Mouse (Mus musculus): ENCODE results near the gene Gcnt2. TPM values are rescaled to one million over a fixed set of nuclear protein-coding genes. Genes with fewer than 3 reads are reported as not detected.

Gene Gcnt2
- polyA plus RNA-seq, 1 experiment from 2014 or later: 6.9 TPM

- H3K27ac ChIP-seq (ENCODE audit: low read depth, low read length): no peak overlapping the region
- no peaks in the 10 kb centered on the region for H3K4me1 ChIP-seq (ENCODE audit: control insufficient read depth, insufficient read depth, low read length)
- H3K27me3 ChIP-seq (ENCODE audit: control insufficient read depth, insufficient read depth, low read length): no peaks in the 10 kb centered on the region
- no peak overlapping the region for H3K4me3 ChIP-seq (ENCODE audit: low read length)
- no peak overlapping the region for H3K9ac ChIP-seq (ENCODE audit: low read depth, low read length)
- H3K9me3 ChIP-seq (ENCODE audit: control insufficient read depth, low read length): no peaks in the 10 kb centered on the region
- ATAC-seq (ENCODE audit: low FRiP score, low TSS enrichment): no peak
- no peak overlapping the region for H3K4me2 ChIP-seq (replicated peaks; ENCODE audit: low read depth, low read length)
- WGBS: 80% methylated on average over 7 of the region's 7 CpGs
- H3K36me3 ChIP-seq (ENCODE audit: control insufficient read depth, insufficient read depth, low read length): no peaks in the 10 kb centered on the region
These were observed 47.0 kb downstream of the Gcnt2 start for GRCm38 (mm10) chr13:40906528-40906927.

- Histone ChIP-seq H3K4me1 (ENCODE audit: control insufficient read depth, insufficient read depth, low read length) (no peaks in the 10 kb centered on the region), H3K4me2 (replicated peaks; ENCODE audit: low read depth, low read length) (no peak overlapping the region), H3K36me3 (ENCODE audit: control insufficient read depth, insufficient read depth, low read length) (no peaks in the 10 kb centered on the region), H3K4me3 (ENCODE audit: low read length) (no peak overlapping the region), H3K27ac (ENCODE audit: low read depth, low read length) (no peak overlapping the region), H3K27me3 (ENCODE audit: control insufficient read depth, insufficient read depth, low read length) (no peaks in the 10 kb centered on the region), H3K9ac (ENCODE audit: low read depth, low read length) (no peak overlapping the region), H3K9me3 (ENCODE audit: control insufficient read depth, low read length) (no peaks in the 10 kb centered on the region)
- 61% methylated on average over 7 of the region's 7 CpGs for WGBS
- no peak for ATAC-seq (ENCODE audit: low FRiP score, low TSS enrichment)
These were observed 47.7 kb downstream of the Gcnt2 start for GRCm38 (mm10) chr13:40907274-40907673.

- H3K4me1 ChIP-seq (ENCODE audit: control insufficient read depth, insufficient read depth, low read length): no peaks in the 10 kb centered on the region
- no peaks in the 10 kb centered on the region for H3K36me3 ChIP-seq (ENCODE audit: control insufficient read depth, insufficient read depth, low read length)
- no peak overlapping the region for H3K27ac ChIP-seq (ENCODE audit: low read depth, low read length)
- 64% methylated on average over 6 of the region's 6 CpGs for WGBS
- no peak overlapping the region for H3K4me2 ChIP-seq (replicated peaks; ENCODE audit: low read depth, low read length)
- H3K4me3 ChIP-seq (ENCODE audit: low read length): no peak overlapping the region
- no peaks in the 10 kb centered on the region for H3K9me3 ChIP-seq (ENCODE audit: control insufficient read depth, low read length)
- H3K27me3 ChIP-seq (ENCODE audit: control insufficient read depth, insufficient read depth, low read length): no peaks in the 10 kb centered on the region
- no peak overlapping the region for H3K9ac ChIP-seq (ENCODE audit: low read depth, low read length)
- ATAC-seq (ENCODE audit: low FRiP score, low TSS enrichment): no peak
These were observed 48.5 kb downstream of the Gcnt2 start for GRCm38 (mm10) chr13:40908044-40908443.

- 85% methylated on average over 7 of the region's 8 CpGs for WGBS
- no peak overlapping the region for H3K27ac ChIP-seq (ENCODE audit: low read depth, low read length)
- no peaks in the 10 kb centered on the region for H3K36me3 ChIP-seq (ENCODE audit: control insufficient read depth, insufficient read depth, low read length)
- no peak overlapping the region for H3K9ac ChIP-seq (ENCODE audit: low read depth, low read length)
- H3K4me1 ChIP-seq (ENCODE audit: control insufficient read depth, insufficient read depth, low read length): no peaks in the 10 kb centered on the region
- H3K27me3 ChIP-seq (ENCODE audit: control insufficient read depth, insufficient read depth, low read length): no peaks in the 10 kb centered on the region
- ATAC-seq (ENCODE audit: low FRiP score, low TSS enrichment): no peak
- H3K9me3 ChIP-seq (ENCODE audit: control insufficient read depth, low read length): no peaks in the 10 kb centered on the region
- no peak overlapping the region for H3K4me3 ChIP-seq (ENCODE audit: low read length)
- H3K4me2 ChIP-seq (replicated peaks; ENCODE audit: low read depth, low read length): no peak overlapping the region
These were observed 49.5 kb downstream of the Gcnt2 start for GRCm38 (mm10) chr13:40909060-40909459.

- Histone ChIP-seq H3K4me2 (replicated peaks; ENCODE audit: low read depth, low read length) (no peak overlapping the region), H3K36me3 (ENCODE audit: control insufficient read depth, insufficient read depth, low read length) (no peaks in the 10 kb centered on the region), H3K4me1 (ENCODE audit: control insufficient read depth, insufficient read depth, low read length) (no peaks in the 10 kb centered on the region), H3K9ac (ENCODE audit: low read depth, low read length) (no peak overlapping the region), H3K9me3 (ENCODE audit: control insufficient read depth, low read length) (no peaks in the 10 kb centered on the region), H3K27ac (ENCODE audit: low read depth, low read length) (no peak overlapping the region), H3K4me3 (ENCODE audit: low read length) (no peak overlapping the region), H3K27me3 (ENCODE audit: control insufficient read depth, insufficient read depth, low read length) (no peaks in the 10 kb centered on the region)
- ATAC-seq (ENCODE audit: low FRiP score, low TSS enrichment): no peak
- 96% methylated on average over 6 of the region's 6 CpGs for WGBS
These were observed 50.5 kb downstream of the Gcnt2 start for GRCm38 (mm10) chr13:40910047-40910446.

GRCm38 (mm10) chr13:40911951-40912350 is 52.4 kb downstream of the Gcnt2 start:
- no peaks in the 10 kb centered on the region for H3K9me3 ChIP-seq (ENCODE audit: control insufficient read depth, low read length)
- ATAC-seq (ENCODE audit: low FRiP score, low TSS enrichment): no peak
- H3K9ac ChIP-seq (ENCODE audit: low read depth, low read length): no peak overlapping the region
- H3K36me3 ChIP-seq (ENCODE audit: control insufficient read depth, insufficient read depth, low read length): no peaks in the 10 kb centered on the region
- H3K4me3 ChIP-seq (ENCODE audit: low read length): no peak overlapping the region
- WGBS: 84% methylated on average over 6 of the region's 6 CpGs
- H3K27me3 ChIP-seq (ENCODE audit: control insufficient read depth, insufficient read depth, low read length): no peaks in the 10 kb centered on the region
- no peak overlapping the region for H3K4me2 ChIP-seq (replicated peaks; ENCODE audit: low read depth, low read length)
- H3K27ac ChIP-seq (ENCODE audit: low read depth, low read length): no peak overlapping the region
- peaks cover 9% of the 10 kb centered on the region for H3K4me1 ChIP-seq (ENCODE audit: control insufficient read depth, insufficient read depth, low read length)

- H3K27ac ChIP-seq (ENCODE audit: low read depth, low read length): no peak overlapping the region
- 89% methylated on average over 14 of the region's 14 CpGs for WGBS
- no peak for ATAC-seq (ENCODE audit: low FRiP score, low TSS enrichment)
- no peaks in the 10 kb centered on the region for H3K36me3 ChIP-seq (ENCODE audit: control insufficient read depth, insufficient read depth, low read length)
- H3K4me2 ChIP-seq (replicated peaks; ENCODE audit: low read depth, low read length): no peak overlapping the region
- H3K4me3 ChIP-seq (ENCODE audit: low read length): no peak overlapping the region
- H3K27me3 ChIP-seq (ENCODE audit: control insufficient read depth, insufficient read depth, low read length): no peaks in the 10 kb centered on the region
- no peaks in the 10 kb centered on the region for H3K9me3 ChIP-seq (ENCODE audit: control insufficient read depth, low read length)
- H3K9ac ChIP-seq (ENCODE audit: low read depth, low read length): no peak overlapping the region
- peaks cover 12% of the 10 kb centered on the region for H3K4me1 ChIP-seq (ENCODE audit: control insufficient read depth, insufficient read depth, low read length)
These were observed 54.0 kb downstream of the Gcnt2 start for GRCm38 (mm10) chr13:40913395-40914018.

- Histone ChIP-seq H3K9ac (ENCODE audit: low read depth, low read length) (no peak overlapping the region), H3K4me1 (ENCODE audit: control insufficient read depth, insufficient read depth, low read length) (peaks cover 12% of the 10 kb centered on the region), H3K36me3 (ENCODE audit: control insufficient read depth, insufficient read depth, low read length) (no peaks in the 10 kb centered on the region), H3K4me3 (ENCODE audit: low read length) (no peak overlapping the region), H3K27ac (ENCODE audit: low read depth, low read length) (no peak overlapping the region), H3K9me3 (ENCODE audit: control insufficient read depth, low read length) (no peaks in the 10 kb centered on the region), H3K4me2 (replicated peaks; ENCODE audit: low read depth, low read length) (no peak overlapping the region), H3K27me3 (ENCODE audit: control insufficient read depth, insufficient read depth, low read length) (no peaks in the 10 kb centered on the region)
- 74% methylated on average over 4 of the region's 4 CpGs for WGBS
- ATAC-seq (ENCODE audit: low FRiP score, low TSS enrichment): no peak
These were observed 54.6 kb downstream of the Gcnt2 start for GRCm38 (mm10) chr13:40914053-40914585.

- peaks cover 12% of the 10 kb centered on the region for H3K4me1 ChIP-seq (ENCODE audit: control insufficient read depth, insufficient read depth, low read length)
- H3K4me2 ChIP-seq (replicated peaks; ENCODE audit: low read depth, low read length): peak overlapping the region; percentile 91
- WGBS: 6% methylated on average over 21 of the region's 21 CpGs
- no peak; the same call in 1 of the 2 replicates for ATAC-seq (ENCODE audit: low FRiP score, low TSS enrichment)
- no peaks in the 10 kb centered on the region for H3K27me3 ChIP-seq (ENCODE audit: control insufficient read depth, insufficient read depth, low read length)
- peak overlapping the region; percentile 46; the same call in 1 of the 2 replicates for H3K4me3 ChIP-seq (ENCODE audit: low read length)
- H3K9me3 ChIP-seq (ENCODE audit: control insufficient read depth, low read length): no peaks in the 10 kb centered on the region
- H3K36me3 ChIP-seq (ENCODE audit: control insufficient read depth, insufficient read depth, low read length): no peaks in the 10 kb centered on the region
- no peak overlapping the region for H3K27ac ChIP-seq (ENCODE audit: low read depth, low read length)
- H3K9ac ChIP-seq (ENCODE audit: low read depth, low read length): no peak overlapping the region
These were observed 57.0 kb downstream of the Gcnt2 start for GRCm38 (mm10) chr13:40916321-40917160.
